Mouse (Mus musculus): Measurements from ENCODE around the gene Vac14. TPM values are rescaled to one million over a fixed set of nuclear protein-coding genes. Genes with fewer than 3 reads are reported as not detected.
"Not testable (repeated sequence)": the region's sequence is repeated elsewhere in the genome, so short reads cannot be mapped to it uniquely, and the experiment has no call there.

The Vac14 gene
- polyA plus RNA-seq, 1 experiment from 2014 or later = 16.7 TPM

GRCm38 (mm10) chr8:110651847-110652246 is 33.5 kb downstream of the Vac14 start:
- no peaks in the 10 kb centered on the region for H3K4me1 ChIP-seq
- peaks cover 31% of the 10 kb centered on the region for H3K36me3 ChIP-seq
- H3K27ac ChIP-seq = no peak overlapping the region
- no peak overlapping the region for H3K4me2 ChIP-seq (replicated peaks)
- ATAC-seq (ENCODE audit: low FRiP score, low read depth) = no peak
- H3K27me3 ChIP-seq = no peaks in the 10 kb centered on the region
- H3K4me3 ChIP-seq = no peak overlapping the region
- no peak overlapping the region for H3K9ac ChIP-seq
- H3K9me3 ChIP-seq = no peaks in the 10 kb centered on the region
- WGBS = 78% methylated on average over 4 of the region's 4 CpGs

GRCm38 (mm10) chr8:110654075-110655060 is 36.0 kb downstream of the Vac14 start:
- Histone ChIP-seq H3K27ac (no peak overlapping the region), H3K36me3 (peaks cover 31% of the 10 kb centered on the region), H3K27me3 (no peaks in the 10 kb centered on the region), H3K4me3 (no peak overlapping the region), H3K9ac (no peak overlapping the region), H3K4me1 (no peaks in the 10 kb centered on the region), H3K4me2 (replicated peaks) (no peak overlapping the region), H3K9me3 (no peaks in the 10 kb centered on the region)
- ATAC-seq (ENCODE audit: low FRiP score, low read depth) = no peak
- WGBS = 85% methylated on average over 9 of the region's 9 CpGs

GRCm38 (mm10) chr8:110655827-110656226 is 37.4 kb downstream of the Vac14 start:
- ATAC-seq (ENCODE audit: low FRiP score, low read depth) = no peak
- Histone ChIP-seq H3K27ac (no peak overlapping the region), H3K9me3 (no peaks in the 10 kb centered on the region), H3K4me3 (no peak overlapping the region), H3K4me1 (no peaks in the 10 kb centered on the region), H3K36me3 (peaks cover 29% of the 10 kb centered on the region), H3K27me3 (no peaks in the 10 kb centered on the region), H3K4me2 (replicated peaks) (no peak overlapping the region), H3K9ac (no peak overlapping the region)
- 85% methylated on average over 1 of the region's 1 CpGs for WGBS

- no peak for ATAC-seq (ENCODE audit: low FRiP score, low read depth)
- peaks cover 22% of the 10 kb centered on the region for H3K36me3 ChIP-seq
- H3K27ac ChIP-seq = no peak overlapping the region
- no peaks in the 10 kb centered on the region for H3K27me3 ChIP-seq
- 90% methylated on average over 2 of the region's 2 CpGs for WGBS
- H3K9ac ChIP-seq = no peak overlapping the region
- H3K9me3 ChIP-seq = no peaks in the 10 kb centered on the region
- no peak overlapping the region for H3K4me3 ChIP-seq
- no peaks in the 10 kb centered on the region for H3K4me1 ChIP-seq
- no peak overlapping the region for H3K4me2 ChIP-seq (replicated peaks)
Observed at GRCm38 (mm10) chr8:110657661-110658060, 39.3 kb downstream of the Vac14 start.

- Histone ChIP-seq H3K27me3 (no peaks in the 10 kb centered on the region), H3K9ac (no peak overlapping the region), H3K4me3 (no peak overlapping the region), H3K36me3 (peaks cover 22% of the 10 kb centered on the region), H3K4me1 (peaks cover 8% of the 10 kb centered on the region; the same call in 1 of the 2 replicates), H3K9me3 (no peaks in the 10 kb centered on the region), H3K27ac (no peak overlapping the region), H3K4me2 (replicated peaks) (no peak overlapping the region)
- no peak for ATAC-seq (ENCODE audit: low FRiP score, low read depth)
Observed at GRCm38 (mm10) chr8:110660121-110660520, 41.7 kb downstream of the Vac14 start.

- 79% methylated on average over 5 of the region's 5 CpGs for WGBS
- Histone ChIP-seq H3K4me1 (peaks cover 8% of the 10 kb centered on the region; the same call in 1 of the 2 replicates), H3K9me3 (no peaks in the 10 kb centered on the region)
Observed at GRCm38 (mm10) chr8:110662545-110662944, 44.2 kb downstream of the Vac14 start.

GRCm38 (mm10) chr8:110663015-110663742 is 44.8 kb downstream of the Vac14 start:
- Histone ChIP-seq H3K4me3 (no peak overlapping the region), H3K36me3 (peaks cover 14% of the 10 kb centered on the region), H3K27ac (no peak overlapping the region), H3K27me3 (no peaks in the 10 kb centered on the region), H3K4me1 (peaks cover 8% of the 10 kb centered on the region; the same call in 1 of the 2 replicates), H3K9me3 (no peaks in the 10 kb centered on the region), H3K9ac (no peak overlapping the region), H3K4me2 (replicated peaks) (no peak overlapping the region)
- no peak for ATAC-seq (ENCODE audit: low FRiP score, low read depth)
- 78% methylated on average over 6 of the region's 6 CpGs for WGBS

More at GRCm38 (mm10) chr8:110662545-110662944, 44.2 kb downstream of the Vac14 start:
- Histone ChIP-seq H3K36me3 (peaks cover 17% of the 10 kb centered on the region), H3K9ac (no peak overlapping the region), H3K4me3 (no peak overlapping the region), H3K27me3 (no peaks in the 10 kb centered on the region), H3K4me2 (replicated peaks) (no peak overlapping the region), H3K27ac (no peak overlapping the region)
- no peak for ATAC-seq (ENCODE audit: low FRiP score, low read depth)

- H3K4me3 ChIP-seq = no peak overlapping the region
- whole genome bisulfite sequencing = 66% methylated on average over 7 of the region's 7 CpGs
- peaks cover 14% of the 10 kb centered on the region for H3K36me3 ChIP-seq
- H3K4me2 ChIP-seq (replicated peaks) = no peak overlapping the region
- H3K9ac ChIP-seq = no peak overlapping the region
- ATAC-seq (ENCODE audit: low FRiP score, low read depth) = no peak
- H3K4me1 ChIP-seq = peaks cover 8% of the 10 kb centered on the region; the same call in 1 of the 2 replicates
- H3K27me3 ChIP-seq = no peaks in the 10 kb centered on the region
- no peak overlapping the region for H3K27ac ChIP-seq
- no peaks in the 10 kb centered on the region for H3K9me3 ChIP-seq
Observed at GRCm38 (mm10) chr8:110664202-110664896, 46.0 kb downstream of the Vac14 start.

- H3K36me3 ChIP-seq = peaks cover 14% of the 10 kb centered on the region
- ATAC-seq (ENCODE audit: low FRiP score, low read depth) = no peak
- no peak overlapping the region for H3K27ac ChIP-seq
- H3K4me1 ChIP-seq = peaks cover 8% of the 10 kb centered on the region; the same call in 1 of the 2 replicates
- H3K9me3 ChIP-seq = no peaks in the 10 kb centered on the region
- no peak overlapping the region for H3K4me2 ChIP-seq (replicated peaks)
- H3K9ac ChIP-seq = no peak overlapping the region
- no peaks in the 10 kb centered on the region for H3K27me3 ChIP-seq
- WGBS = 86% methylated on average over 3 of the region's 3 CpGs
- H3K4me3 ChIP-seq = no peak overlapping the region
Observed at GRCm38 (mm10) chr8:110665000-110665399, 46.6 kb downstream of the Vac14 start.

GRCm38 (mm10) chr8:110667590-110668177 is 49.3 kb downstream of the Vac14 start:
- not testable (repeated sequence) for H3K9me3 ChIP-seq; H3K4me2 ChIP-seq (replicated peaks); H3K4me3 ChIP-seq; H3K9ac ChIP-seq; ATAC-seq (ENCODE audit: low FRiP score, low read depth); H3K27ac ChIP-seq; H3K27me3 ChIP-seq
- Histone ChIP-seq H3K36me3 (peaks cover 11% of the 10 kb centered on the region), H3K4me1 (peaks cover 28% of the 10 kb centered on the region)
- WGBS = 84% methylated on average over 8 of the region's 8 CpGs

- Histone ChIP-seq H3K9ac (no peak overlapping the region), H3K27ac (no peak overlapping the region), H3K36me3 (peaks cover 24% of the 10 kb centered on the region), H3K4me1 (peaks cover 26% of the 10 kb centered on the region), H3K9me3 (no peaks in the 10 kb centered on the region), H3K4me2 (replicated peaks) (no peak overlapping the region), H3K4me3 (no peak overlapping the region), H3K27me3 (no peaks in the 10 kb centered on the region)
- WGBS = 76% methylated on average over 8 of the region's 8 CpGs
- no peak for ATAC-seq (ENCODE audit: low FRiP score, low read depth)
Observed at GRCm38 (mm10) chr8:110669932-110670628, 51.7 kb downstream of the Vac14 start.

Measured in limb, embryonic 13.5 days (tissue).